Mouse (Mus musculus) cerebellum, adult 11 months (tissue): ENCODE data around the gene Snupn.

Experiments
- DNase-seq: peaks from one replicate; pipeline ENCODE4 v3.0.0; 2022

The Snupn gene

DNA sequence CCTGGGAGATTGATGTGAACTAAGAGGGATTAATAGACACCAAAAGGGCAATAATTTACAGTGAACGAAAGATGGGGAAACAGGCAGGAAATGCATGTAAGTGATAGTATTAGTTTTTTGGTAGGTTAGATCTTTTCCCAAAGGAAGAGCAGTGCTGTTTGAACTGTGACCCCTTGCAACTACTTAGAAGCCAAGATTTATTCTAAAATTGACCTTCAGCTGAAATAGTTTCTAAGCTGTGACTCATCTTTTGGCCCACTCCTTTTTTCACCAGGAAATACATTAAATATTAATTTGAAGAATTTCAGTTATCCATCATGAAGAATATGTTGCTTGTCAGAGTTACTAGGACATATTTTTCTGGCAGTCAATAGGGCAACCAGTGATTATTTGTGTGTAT lies 63.1 kb downstream of the Snupn start:
- DNase-seq: no peak

DNA sequence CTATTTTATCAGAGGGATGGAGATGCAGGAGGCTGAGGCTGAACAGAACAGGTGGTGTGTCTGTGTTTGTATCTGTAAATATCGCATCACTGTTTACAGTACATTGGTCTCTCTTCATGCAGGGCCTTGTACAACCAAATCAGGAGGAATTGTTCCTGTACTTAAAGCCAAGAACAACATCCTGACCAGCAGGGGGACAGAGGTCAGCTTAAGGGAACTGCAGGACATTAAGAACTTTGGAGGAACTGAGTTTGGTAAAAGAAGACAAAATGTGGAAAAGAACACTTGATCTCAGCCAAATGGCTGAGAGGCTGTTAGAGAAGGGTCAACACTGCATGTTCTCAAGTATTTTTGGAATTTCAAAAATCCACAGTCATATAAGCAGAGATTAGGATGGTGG lies 64.1 kb downstream of the Snupn start:
- no peak for DNase-seq

DNA sequence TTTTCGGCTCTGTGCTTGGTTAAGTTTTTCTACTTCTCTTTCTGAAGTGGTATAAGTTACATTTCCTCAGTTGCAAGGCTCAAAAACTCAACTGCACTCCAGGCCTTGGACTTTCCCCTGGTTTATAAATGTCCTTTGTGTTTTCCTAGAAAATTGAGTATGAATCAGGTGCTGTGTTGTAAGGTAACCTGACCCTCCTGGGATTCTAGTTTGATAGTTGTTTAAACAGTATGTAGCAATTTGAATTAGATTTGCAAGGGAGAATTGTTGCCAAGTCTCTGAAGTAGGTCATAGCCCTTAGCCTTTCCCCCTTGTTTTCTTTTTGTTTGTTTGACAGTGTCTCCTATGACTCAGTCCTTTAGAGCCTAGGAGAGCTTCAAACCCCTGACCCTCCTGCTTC lies 67.0 kb downstream of the Snupn start:
- DNase-seq: no peak

DNA sequence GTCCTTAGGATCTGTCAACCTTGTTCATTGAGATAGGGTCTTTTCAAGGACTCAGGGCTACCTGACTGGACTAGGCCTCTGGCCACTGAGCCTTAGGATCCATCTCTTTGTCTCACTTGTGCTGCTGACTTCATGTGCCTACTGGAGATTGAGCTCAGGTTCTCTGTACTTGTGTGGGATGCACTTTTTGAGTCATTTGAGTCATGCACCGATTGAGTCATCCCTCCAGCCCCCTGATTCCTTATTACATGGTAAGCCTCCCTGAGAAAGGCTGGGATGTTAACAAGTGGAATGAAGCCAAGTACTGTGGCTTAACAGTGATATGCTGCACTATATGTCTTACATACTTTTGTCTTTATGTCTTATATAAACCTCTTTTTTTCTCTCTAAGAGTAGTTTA lies 81.1 kb downstream of the Snupn start:
- DNase-seq: no peak
